Mouse (Mus musculus) lung, adult 2 months (tissue): ENCODE measurements around the gene Ehd1. TPM values are rescaled to one million over a fixed set of nuclear protein-coding genes. Genes with fewer than 3 reads are reported as not detected.

Experiments used
- DNase-seq: peaks from one replicate; pipeline ENCODE4 v3.0.0; 2022
- H3K4me1 ChIP-seq: fragments of 200-500 bp; 2 replicates; pipeline ENCODE4 v1.6.1; 2011; ENCODE audit warnings: low read length; ENCODE audit not compliant: control insufficient read depth, insufficient read depth
- H3K4me3 ChIP-seq: fragments of 200-500 bp; replicated peaks from 2 replicates; pipeline ENCODE3; 2011; ENCODE audit warnings: low read depth, mild to moderate bottlenecking, control low read depth, low read length; ENCODE audit errors: extremely low read depth
- CTCF ChIP-seq: fragments of 200-500 bp; IDR thresholded peaks from 2 replicates; pipeline ENCODE4 v1.5.1; 2011; ENCODE audit warnings: mild to moderate bottlenecking, low read length, control low read depth; ENCODE audit not compliant: insufficient read depth
- POLR2A ChIP-seq: fragments of 200-500 bp; IDR thresholded peaks from 2 replicates; pipeline ENCODE4 v1.6.1; 2011; ENCODE audit warnings: low read depth, mild to moderate bottlenecking, control low read depth, low read length, borderline replicate concordance; ENCODE audit errors: extremely low read depth
- WGBS: fragments of 180-500 bp; shearing (Covaris S2); methylation state at CpG from one replicate; pipeline ENCODE4 v1.1.7; 2018; 5-methylcytosine and 5-hydroxymethylcytosine counted together
- polyA plus RNA-seq: library from polyadenylated mRNA; depleted of rRNA; stranded (reverse); fragments of >200 nt; gene quantifications from 2 replicates; pipeline ENCODE4 v1.2.3, GENCODE M21; 2012

The Ehd1 gene
- polyA plus RNA-seq, 1 experiment: 399 TPM

DNA sequence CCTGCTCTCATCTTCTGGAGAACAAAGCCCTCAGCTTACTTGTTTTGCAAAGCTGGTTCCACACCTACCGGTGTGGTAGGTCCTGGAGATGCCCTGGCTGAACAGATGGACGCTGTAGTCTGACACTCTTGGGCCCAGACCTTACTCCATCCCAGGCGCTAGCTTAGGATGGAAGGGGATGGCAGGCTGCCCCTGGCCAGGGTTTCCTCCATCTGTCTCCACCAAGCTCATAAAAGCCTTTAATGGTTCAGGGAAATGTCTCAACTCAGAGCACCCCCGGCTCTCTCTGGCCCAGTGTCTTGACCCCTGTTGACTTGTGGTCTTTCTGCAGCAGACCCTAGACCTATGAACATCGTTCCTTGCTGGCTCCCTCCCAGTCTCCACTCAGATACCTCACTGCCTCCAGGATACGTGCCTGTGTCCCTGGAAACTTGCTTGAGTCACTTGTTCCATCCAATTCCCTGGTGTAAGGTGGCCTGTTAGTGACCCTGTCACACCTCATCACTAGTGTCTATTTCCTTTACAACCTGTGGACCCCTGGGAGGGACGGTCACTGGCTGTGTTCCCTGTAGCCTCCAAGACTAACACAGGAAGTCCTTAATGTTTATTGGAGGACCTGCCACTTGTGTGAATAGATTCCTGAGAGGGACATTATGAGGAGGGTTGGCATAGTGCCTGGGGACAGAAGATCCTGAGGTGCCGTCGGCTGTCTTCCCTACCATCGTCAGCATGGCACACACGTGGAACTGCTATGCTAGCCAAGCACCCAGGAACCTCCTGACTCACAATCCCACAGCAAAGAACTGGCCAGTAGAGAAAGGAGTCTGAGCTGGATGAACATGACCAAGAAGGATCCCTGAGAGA is 9.0 kb upstream of the Ehd1 start:
- no peak overlapping the region for H3K4me3 ChIP-seq
- H3K4me1 ChIP-seq: 0 out of 2 replicates have a peak, but pooled peaks cover 2% of the 10 kb centered on the region
- no peak for DNase-seq
- TF ChIP-seq CTCF: 0 out of 2 replicates have a peak, but pooled peaks have one; percentile 11
- TF ChIP-seq POLR2A: no peak
- WGBS: 31% methylated on average over 11 of the region's 11 CpGs

GRCm38 (mm10) chr19:6268170-6268528 is 8.4 kb upstream of the Ehd1 start:
- Histone ChIP-seq H3K4me3 (no peak overlapping the region), H3K4me1 (0 out of 2 replicates have a peak, but pooled peaks cover 2% of the 10 kb centered on the region)
- peak; percentile 89 for DNase-seq
- TF ChIP-seq CTCF: peak; percentile 93
- no peak for TF ChIP-seq POLR2A
- 6% methylated on average over 8 of the region's 8 CpGs for WGBS

DNA sequence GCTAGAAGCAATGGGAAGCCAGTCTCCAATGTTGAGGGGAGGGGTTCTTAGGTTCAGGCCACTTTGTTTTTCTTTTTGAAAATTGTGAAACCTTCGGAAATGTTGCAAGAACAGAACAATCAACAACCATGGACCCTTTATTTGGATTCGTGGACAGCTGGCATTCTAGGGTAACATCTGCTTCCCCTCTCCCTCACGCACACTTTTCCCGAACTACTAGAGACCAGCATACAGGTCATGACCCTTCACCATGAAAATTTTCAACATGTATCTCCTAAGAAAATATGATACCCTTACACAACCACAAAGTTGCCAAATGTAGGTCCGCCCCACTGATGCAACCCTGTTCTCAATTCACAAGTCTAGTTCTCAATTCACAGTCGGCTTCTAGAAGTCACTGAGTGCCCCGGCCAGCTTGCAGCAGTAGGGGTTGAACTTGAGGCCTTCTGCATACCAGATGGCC is 7.8 kb upstream of the Ehd1 start:
- no peak for DNase-seq
- H3K4me1 ChIP-seq: 0 out of 2 replicates have a peak, but pooled peaks cover 2% of the 10 kb centered on the region
- WGBS: 68% methylated on average over 7 of the region's 7 CpGs
- TF ChIP-seq CTCF: no peak
- TF ChIP-seq POLR2A: no peak
- no peak overlapping the region for H3K4me3 ChIP-seq

GRCm38 (mm10) chr19:6269798-6270475 is 6.6 kb upstream of the Ehd1 start:
- no peak for DNase-seq
- TF ChIP-seq POLR2A: no peak
- no peak for TF ChIP-seq CTCF
- no peak overlapping the region for H3K4me3 ChIP-seq
- H3K4me1 ChIP-seq: 0 out of 2 replicates have a peak, but pooled peaks cover 2% of the 10 kb centered on the region
- 87% methylated on average over 8 of the region's 8 CpGs for WGBS

DNA sequence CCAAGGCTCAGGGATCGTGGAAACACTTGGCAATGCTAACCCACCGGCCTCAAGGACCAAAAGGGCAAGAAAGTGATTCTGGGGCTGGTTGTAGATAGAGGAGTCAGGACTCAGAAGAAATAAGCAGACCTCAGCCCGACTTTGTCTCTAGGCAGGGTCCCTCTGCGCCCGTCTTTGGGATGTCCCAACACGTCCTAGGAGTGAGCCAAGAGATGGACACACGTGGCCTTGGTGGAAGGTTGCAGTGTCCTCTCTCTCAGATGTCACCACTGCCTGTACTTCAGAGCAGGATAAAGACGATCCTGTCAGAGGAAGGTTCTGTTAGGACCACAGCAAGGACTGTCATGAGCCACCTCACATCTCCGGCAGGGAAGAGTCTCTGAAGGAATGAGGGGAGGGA is 5.9 kb upstream of the Ehd1 start:
- Histone ChIP-seq H3K4me1 (0 out of 2 replicates have a peak, but pooled peaks cover 2% of the 10 kb centered on the region), H3K4me3 (no peak overlapping the region)
- WGBS: 75% methylated on average over 9 of the region's 9 CpGs
- TF ChIP-seq CTCF: no peak
- TF ChIP-seq POLR2A: no peak
- DNase-seq: no peak

DNA sequence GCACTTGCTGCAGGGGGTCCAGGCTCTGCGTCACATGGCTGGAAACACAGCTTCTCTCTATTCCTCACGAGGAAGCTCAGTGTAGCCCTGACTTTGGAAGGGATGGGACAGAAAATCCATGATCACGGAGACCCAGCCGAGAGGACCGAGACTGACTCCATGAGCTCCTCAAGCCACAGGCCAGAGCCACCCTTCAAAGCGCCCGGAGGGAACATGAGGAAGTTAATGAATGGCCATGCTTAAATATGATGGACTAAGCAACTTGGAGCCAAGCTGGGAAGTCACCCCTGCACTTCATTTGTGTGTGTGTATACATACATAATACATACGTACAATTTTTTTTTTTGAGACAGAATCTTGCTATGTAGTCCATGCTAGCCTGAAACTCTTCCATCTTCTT is 5.3 kb upstream of the Ehd1 start:
- 66% methylated on average over 8 of the region's 8 CpGs for WGBS
- no peak for DNase-seq

DNA sequence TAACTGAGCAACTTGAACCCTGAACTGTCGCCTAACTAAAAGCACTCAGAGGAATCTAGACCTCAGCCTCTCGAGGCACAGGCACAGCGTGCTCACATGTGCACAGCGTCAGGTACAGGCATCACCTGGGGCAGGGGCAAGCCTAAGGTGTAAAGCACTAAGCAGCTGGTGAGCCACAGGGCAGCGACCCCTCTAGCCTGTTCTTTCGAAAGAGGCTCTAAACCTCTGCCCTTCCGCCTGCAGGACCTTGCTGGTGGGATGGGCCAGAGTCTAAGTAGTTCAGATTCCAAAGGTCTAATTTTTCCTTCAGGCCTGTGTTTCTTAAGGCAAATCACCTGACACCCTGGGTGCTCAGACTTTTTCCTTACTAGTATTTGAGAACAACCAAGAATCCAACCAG is 4.5 kb upstream of the Ehd1 start:
- WGBS: 78% methylated on average over 7 of the region's 7 CpGs
- no peak for DNase-seq

More for the DNA sequence above, 5.3 kb upstream of the Ehd1 start:
- no peak overlapping the region for H3K4me3 ChIP-seq
- TF ChIP-seq POLR2A: no peak
- H3K4me1 ChIP-seq: 0 out of 2 replicates have a peak, but pooled peaks cover 7% of the 10 kb centered on the region

GRCm38 (mm10) chr19:6272738-6273137 is 3.8 kb upstream of the Ehd1 start:
- TF ChIP-seq POLR2A (no peak), CTCF (no peak)
- H3K4me1 ChIP-seq: 0 out of 2 replicates have a peak, but pooled peaks cover 8% of the 10 kb centered on the region
- 53% methylated on average over 4 of the region's 4 CpGs for WGBS
- no peak overlapping the region for H3K4me3 ChIP-seq
- no peak for DNase-seq

More for the DNA sequence above, 4.5 kb upstream of the Ehd1 start:
- H3K4me3 ChIP-seq: no peak overlapping the region
- 0 out of 2 replicates have a peak, but pooled peaks cover 8% of the 10 kb centered on the region for H3K4me1 ChIP-seq
- TF ChIP-seq CTCF (no peak), POLR2A (no peak)

DNA sequence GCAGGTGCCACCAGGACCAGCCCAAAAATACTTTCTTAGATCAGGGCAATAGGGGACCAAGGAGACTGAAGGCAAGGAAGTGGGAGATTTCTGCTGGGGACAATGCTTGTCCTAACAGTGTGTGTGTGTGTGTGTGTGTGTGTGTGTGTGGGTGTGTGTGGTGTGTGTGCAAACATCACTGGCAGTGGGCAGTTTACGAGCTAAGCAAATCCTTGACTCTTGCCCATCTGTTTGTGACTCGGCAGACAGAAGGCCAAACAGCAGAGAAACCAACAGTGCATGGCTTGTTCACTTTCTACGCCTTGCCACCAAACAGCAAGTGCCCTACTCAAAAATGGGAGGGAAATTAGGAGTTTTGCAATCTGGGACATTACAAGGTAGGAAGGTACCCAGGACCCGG is 2.9 kb upstream of the Ehd1 start:
- no peak for TF ChIP-seq POLR2A
- TF ChIP-seq CTCF: no peak
- H3K4me3 ChIP-seq: no peak overlapping the region
- 69% methylated on average over 4 of the region's 4 CpGs for WGBS
- H3K4me1 ChIP-seq: 0 out of 2 replicates have a peak, but pooled peaks cover 6% of the 10 kb centered on the region
- no peak for DNase-seq
